Mouse (Mus musculus) stomach, postnatal 0 days (tissue): ENCODE data around the gene Cyyr1.

Experiments used
- CTCF ChIP-seq: IDR thresholded peaks from 2 replicates; pipeline ENCODE4 v1.5.1; 2016; ENCODE audit warnings: antibody characterized with exemption, low read depth, mild to moderate bottlenecking, moderate library complexity
- EP300 ChIP-seq: optimal IDR thresholded peaks from 2 replicates; pipeline ENCODE3; 2016; ENCODE audit warnings: antibody characterized with exemption

DNA sequence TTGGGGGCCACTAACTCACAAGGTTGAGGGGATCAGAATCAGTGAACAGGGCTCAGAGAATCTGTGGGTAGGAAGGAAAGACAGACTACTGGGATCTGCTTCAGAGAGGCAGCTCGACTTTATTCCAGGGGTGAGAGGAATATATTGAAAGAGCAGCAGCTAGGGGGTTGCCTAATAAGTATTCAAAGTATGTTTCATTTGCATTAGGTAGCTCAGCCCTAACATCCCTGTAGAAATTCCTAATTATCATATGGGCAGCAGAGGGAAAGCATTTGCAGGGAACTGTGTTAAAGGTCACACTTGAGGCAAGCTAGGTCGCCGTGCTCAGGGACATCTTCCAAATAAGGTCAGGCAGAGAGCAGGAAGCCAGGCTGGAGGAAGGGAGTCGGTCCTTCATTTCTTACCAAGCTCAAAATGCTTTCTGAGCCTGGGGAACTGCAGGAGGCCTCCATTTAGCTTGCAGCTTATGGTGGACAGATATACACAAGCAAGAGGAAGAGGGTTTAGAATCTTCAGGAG, 159.7 kb downstream of the Cyyr1 start:
- no peak for TF ChIP-seq EP300
- TF ChIP-seq CTCF, result no peak
